Comparison of ENCODE assay signal across 8 mouse cellular contexts in genomic region chr8:70649324-70649723, GRCm38 (mm10). TPM values are rescaled to one million over a fixed set of nuclear protein-coding genes. Genes with fewer than 3 reads are reported as not detected.
DNase-seq lines count a peak whose midpoint lies in the region; ATAC-seq and TF ChIP-seq lines count a peak whose summit lies in the region.
"Had no signal": no experiment of that assay in that cellular context is flagged by ENCODE, and none has a peak within 500 bp of the region (broad histone marks: within the 10 kb centered on the region; RNA-seq: fewer than 3 reads in every experiment).

No protein-coding gene starts in this region.

- H3K4me2 ChIP-seq in heart, postnatal 0 days (ENCODE audit: low read depth, low read length) = no peak overlapping the region

- H3K4me3 ChIP-seq in ES-E14 (ENCODE audit: insufficient read depth in 1 of 2, low read depth in 1 of 2, low read length in 2 of 2, poor library complexity in 1 of 2, severe bottlenecking in 1 of 2) = peak overlapping the region; percentile 23 to 27; a peak in 3 of 4 replicates
- H3K4me3 ChIP-seq in embryonic fibroblast, embryonic 13.5 days (ENCODE audit: insufficient read depth, low read length) = no peak overlapping the region
- H3K4me3 ChIP-seq in heart, postnatal 0 days (ENCODE audit: low read depth, low read length) = no peak overlapping the region

- no peak for TF ChIP-seq POLR2A in embryonic fibroblast, embryonic 13.5 days (IDR thresholded peaks at IDR 0.05; ENCODE audit: low read depth, low read length)

- no peaks in the 10 kb centered on the region for H3K9me3 ChIP-seq in ES-E14 (ENCODE audit: control insufficient read depth, insufficient read depth, low read depth, low read length)
- no peaks in the 10 kb centered on the region for H3K9me3 ChIP-seq in heart, postnatal 0 days (replicated peaks; ENCODE audit: control insufficient read depth, low read length)

- ATAC-seq in heart, postnatal 0 days (ENCODE audit: insufficient read depth, low read depth) = peak; percentile 91

- WGBS in heart, postnatal 0 days = 7% methylated on average over 4 of the region's 4 CpGs

- in situ Hi-C loops in ES-E14 (cut with MboI; ENCODE audit: low sequenced_read_pairs in 2 of 2, unreplicated experiment in 2 of 2) = no loop called here

- H3K27me3 ChIP-seq in heart, postnatal 0 days (ENCODE audit: control insufficient read depth, insufficient read depth, low read length) = no peaks in the 10 kb centered on the region

- peak overlapping the region; percentile 74 for H3K9ac ChIP-seq in ES-E14 (ENCODE audit: insufficient read depth, low read depth, low read length, poor library complexity, severe bottlenecking)
- no peak overlapping the region for H3K9ac ChIP-seq in heart, postnatal 0 days (replicated peaks; ENCODE audit: low read depth, low read length)

- peak overlapping the region; percentile 83 for H3K27ac ChIP-seq in ES-E14 (ENCODE audit: insufficient read depth, low read depth, low read length, poor library complexity, severe bottlenecking)
- peak overlapping the region; percentile 36 for H3K27ac ChIP-seq in embryonic fibroblast, embryonic 13.5 days (ENCODE audit: insufficient read depth, low read length)
- H3K27ac ChIP-seq in heart, postnatal 0 days (ENCODE audit: low read depth) = peak overlapping the region; percentile 85

- DNase-seq in ES-E14 (ENCODE audit: low read depth, low spot score) = peak; percentile 81
- DNase-seq in WW6 (ENCODE audit: low read depth, low spot score) = peak; percentile 73
- peak; percentile 97 for DNase-seq in heart, postnatal 0 days (ENCODE audit: low spot score)
- peak; percentile 96 to 97 for DNase-seq in kidney, postnatal 25 days
- DNase-seq in mesoderm, embryonic 11.5 days (ENCODE audit: low read depth, low spot score) = peak; percentile 51
- no peak for DNase-seq in thymus, postnatal 0 days (ENCODE audit: low spot score)

- TF ChIP-seq EP300 in heart, postnatal 0 days (IDR thresholded peaks at IDR 0.05; ENCODE audit: low read depth) = peak; percentile 93

- no peak for TF ChIP-seq CTCF in embryonic fibroblast, embryonic 13.5 days (IDR thresholded peaks at IDR 0.05; ENCODE audit: borderline replicate concordance, insufficient read depth, low read length)
- 0 out of 2 replicates have a peak, but pooled peaks have one; percentile 0 for TF ChIP-seq CTCF in heart, postnatal 0 days (IDR thresholded peaks at IDR 0.05; ENCODE audit: low read depth)

- H3K4me1 ChIP-seq in ES-E14 (ENCODE audit: control insufficient read depth in 2 of 2, insufficient read depth in 2 of 2, low read length in 2 of 2, poor library complexity in 1 of 2) = peaks cover 19 to 52% of the 10 kb centered on the region in 2 experiments
- no peaks in the 10 kb centered on the region for H3K4me1 ChIP-seq in embryonic fibroblast, embryonic 13.5 days (ENCODE audit: control insufficient read depth, insufficient read depth, low read length)
- peaks cover 48% of the 10 kb centered on the region for H3K4me1 ChIP-seq in heart, postnatal 0 days (ENCODE audit: control insufficient read depth, insufficient read depth)

- peaks cover 14% of the 10 kb centered on the region; the same call in 1 of the 2 replicates for H3K36me3 ChIP-seq in ES-E14 (ENCODE audit: control insufficient read depth, insufficient read depth, low read length, poor library complexity, severe bottlenecking)
- peaks cover 36% of the 10 kb centered on the region for H3K36me3 ChIP-seq in heart, postnatal 0 days (replicated peaks; ENCODE audit: control insufficient read depth, insufficient read depth, low read length)

TF ChIP-seq in ES-E14, 5 proteins besides CTCF, POLR2A, EP300 and RAD21:
- TF ChIP-seq MAFK (IDR thresholded peaks at IDR 0.05; ENCODE audit: insufficient read depth, low read depth, low read length) (no peak), CHD2 (IDR thresholded peaks at IDR 0.05; ENCODE audit: low read depth, low read length) (no peak), ZNF384 (IDR thresholded peaks at IDR 0.05; ENCODE audit: low read depth, low read length) (no peak), ZC3H11A (IDR thresholded peaks at IDR 0.05; ENCODE audit: borderline replicate concordance, low read depth, low read length) (no peak), HCFC1 (IDR thresholded peaks at IDR 0.05; ENCODE audit: borderline replicate concordance, insufficient read depth, low read length) (no peak)

RNA-seq across cellular contexts. Expression of gene Pgpep1, which starts 10.9 kb away (rescaled TPM):
- 15.5 and 21.4 TPM in 2 replicates for total RNA-seq in ES-E14 (2012; rRNA removed)
- 53.7 and 54.3 TPM in 2 replicates for polyA plus RNA-seq in embryonic fibroblast, embryonic 13.5 days (2011; ENCODE audit: insufficient read length, low read depth, missing spikeins)
- 18.0 and 36.3 TPM in 2 replicates for total RNA-seq in heart, postnatal 0 days (2014; rRNA removed; ENCODE audit: low replicate concordance)
- polyA plus RNA-seq in heart, postnatal 0 days (2015; fragmentation: Nextera tagmentation; extraction: Ambion mirVana) = 26.9 and 29.1 TPM in 2 replicates
- polyA plus RNA-seq in thymus, postnatal 0 days (2015; fragmentation: Nextera tagmentation; extraction: Ambion mirVana) = 33.2 and 43.0 TPM in 2 replicates

RNA-seq across cellular contexts. Expression of gene Gdf15, which starts 17.1 kb away (rescaled TPM):
- total RNA-seq in ES-E14 (2012; rRNA removed) = 7.0 and 18.8 TPM in 2 replicates
- 3.1 and 4.2 TPM in 2 replicates for polyA plus RNA-seq in embryonic fibroblast, embryonic 13.5 days (2011; ENCODE audit: insufficient read length, low read depth, missing spikeins)
- 0.15 and 5.4 TPM in 2 replicates for total RNA-seq in heart, postnatal 0 days (2014; rRNA removed; ENCODE audit: low replicate concordance)
- 1.4 and 1.7 TPM in 2 replicates for polyA plus RNA-seq in heart, postnatal 0 days (2015; fragmentation: Nextera tagmentation; extraction: Ambion mirVana)
- 1.2 and 1.4 TPM in 2 replicates for polyA plus RNA-seq in thymus, postnatal 0 days (2015; fragmentation: Nextera tagmentation; extraction: Ambion mirVana)
- total RNA-seq: layer of hippocampus, adult 18-20 months had no signal

RNA-seq across cellular contexts. Expression of gene Lsm4, which starts 23.7 kb away (rescaled TPM):
- 171 and 204 TPM in 2 replicates for total RNA-seq in ES-E14 (2012; rRNA removed)
- polyA plus RNA-seq in embryonic fibroblast, embryonic 13.5 days (2011; ENCODE audit: insufficient read length, low read depth, missing spikeins) = 54.9 and 60.2 TPM in 2 replicates
- total RNA-seq in heart, postnatal 0 days (2014; rRNA removed; ENCODE audit: low replicate concordance) = 438 and 495 TPM in 2 replicates
- polyA plus RNA-seq in heart, postnatal 0 days (2015; fragmentation: Nextera tagmentation; extraction: Ambion mirVana) = 202 and 205 TPM in 2 replicates
- polyA plus RNA-seq in thymus, postnatal 0 days (2015; fragmentation: Nextera tagmentation; extraction: Ambion mirVana) = 333 and 377 TPM in 2 replicates

RNA-seq across cellular contexts. Expression of gene Lrrc25, which starts 33.4 kb away (rescaled TPM):
- total RNA-seq in ES-E14 (2012; rRNA removed) = 0.13 TPM in 1 of 2 replicates, not detected in the other
- polyA plus RNA-seq in embryonic fibroblast, embryonic 13.5 days (2011; ENCODE audit: insufficient read length, low read depth, missing spikeins) = 0.46 TPM in 1 of 2 replicates, not detected in the other
- total RNA-seq in heart, postnatal 0 days (2014; rRNA removed; ENCODE audit: low replicate concordance) = 1.5 and 2.2 TPM in 2 replicates
- polyA plus RNA-seq in heart, postnatal 0 days (2015; fragmentation: Nextera tagmentation; extraction: Ambion mirVana) = 1.3 and 1.6 TPM in 2 replicates
- 4.7 and 5.8 TPM in 2 replicates for polyA plus RNA-seq in thymus, postnatal 0 days (2015; fragmentation: Nextera tagmentation; extraction: Ambion mirVana)

RNA-seq across cellular contexts. Expression of gene Ssbp4, which starts 40.7 kb away (rescaled TPM):
- total RNA-seq in ES-E14 (2012; rRNA removed) = 85.5 and 142 TPM in 2 replicates
- polyA plus RNA-seq in embryonic fibroblast, embryonic 13.5 days (2011; ENCODE audit: insufficient read length, low read depth, missing spikeins) = 44.7 and 50.7 TPM in 2 replicates
- 107 and 143 TPM in 2 replicates for total RNA-seq in heart, postnatal 0 days (2014; rRNA removed; ENCODE audit: low replicate concordance)
- polyA plus RNA-seq in heart, postnatal 0 days (2015; fragmentation: Nextera tagmentation; extraction: Ambion mirVana) = 55.6 and 57.3 TPM in 2 replicates
- 135 and 142 TPM in 2 replicates for polyA plus RNA-seq in thymus, postnatal 0 days (2015; fragmentation: Nextera tagmentation; extraction: Ambion mirVana)

Comparison
In these comparisons a context has a peak if more than half of its experiments do, and no peak if none do; other contexts are left out.
1. H3K4me3 ChIP-seq: peak in ES-E14 (2 of 2); none in embryonic fibroblast, embryonic 13.5 days (single experiment) and heart, postnatal 0 days (single experiment).
2. Peak in every context shown above with its lines, with median percentiles within 50 percentile points of each other: H3K27ac ChIP-seq.